Mouse (Mus musculus): Measurements from ENCODE around the gene Fam19a3. TPM values are rescaled to one million over a fixed set of nuclear protein-coding genes. Genes with fewer than 3 reads are reported as not detected.
"Not testable (repeated sequence)": the region's sequence is repeated elsewhere in the genome, so short reads cannot be mapped to it uniquely, and the experiment has no call there.

Gene Fam19a3
- total and polyA plus RNA-seq, 2 experiments from 2014 or later: 0.21 TPM; not detected in 1

- H3K9me3 ChIP-seq (ENCODE audit: low read length): no peaks in the 10 kb centered on the region
- ATAC-seq: no peak
- TF ChIP-seq CTCF (IDR thresholded peaks at IDR 0.05; ENCODE audit: low read depth): no peak
These were observed 34.5 kb upstream of the Fam19a3 start for GRCm38 (mm10) chr3:104816130-104816529.

DNA sequence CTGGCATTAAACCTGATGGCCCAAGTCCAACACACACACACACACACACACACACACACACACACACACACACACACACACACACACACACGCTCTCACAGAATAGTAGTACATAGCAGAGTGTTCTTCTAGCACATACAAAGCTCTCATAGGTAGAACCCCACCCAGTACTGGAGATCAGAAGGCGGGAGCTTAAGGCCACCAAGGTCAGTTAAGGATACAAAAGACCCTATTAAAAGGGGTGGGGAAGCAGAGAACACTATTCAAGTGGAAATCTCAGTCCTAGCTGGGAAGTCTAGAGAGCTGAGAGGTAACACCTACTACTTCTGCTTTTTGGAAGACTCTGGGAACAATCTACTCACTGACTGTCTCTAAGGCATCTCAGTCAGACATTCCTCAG is 33.7 kb upstream of the Fam19a3 start:
- Histone ChIP-seq H3K36me3 (ENCODE audit: insufficient read depth, low read length) (no peaks in the 10 kb centered on the region), H3K27ac (no peak overlapping the region), H3K9ac (replicated peaks; ENCODE audit: low read length) (no peak overlapping the region), H3K9me3 (ENCODE audit: low read length) (no peaks in the 10 kb centered on the region), H3K4me1 (ENCODE audit: insufficient read depth, low read length) (no peaks in the 10 kb centered on the region), H3K4me2 (ENCODE audit: low read depth, low read length) (no peak overlapping the region), H3K27me3 (ENCODE audit: insufficient read depth, low read length) (no peaks in the 10 kb centered on the region), H3K4me3 (ENCODE audit: low read length) (no peak overlapping the region)
- no peak for TF ChIP-seq CTCF (IDR thresholded peaks at IDR 0.05; ENCODE audit: low read depth)
- 80% methylated on average over 2 of the region's 2 CpGs for WGBS
- DNase-seq (ENCODE audit: low spot score): no peak
- ATAC-seq: no peak

More at GRCm38 (mm10) chr3:104816130-104816529, 34.5 kb upstream of the Fam19a3 start:
- H3K27ac ChIP-seq: no peak overlapping the region
- no peaks in the 10 kb centered on the region for H3K27me3 ChIP-seq (ENCODE audit: insufficient read depth, low read length)
- WGBS: 93% methylated on average over 7 of the region's 7 CpGs
- no peak overlapping the region for H3K4me2 ChIP-seq (ENCODE audit: low read depth, low read length)
- no peak for DNase-seq (ENCODE audit: low spot score)
- H3K4me3 ChIP-seq (ENCODE audit: low read length): no peak overlapping the region
- H3K4me1 ChIP-seq (ENCODE audit: insufficient read depth, low read length): no peaks in the 10 kb centered on the region
- H3K36me3 ChIP-seq (ENCODE audit: insufficient read depth, low read length): no peaks in the 10 kb centered on the region
- H3K9ac ChIP-seq (replicated peaks; ENCODE audit: low read length): no peak overlapping the region

DNA sequence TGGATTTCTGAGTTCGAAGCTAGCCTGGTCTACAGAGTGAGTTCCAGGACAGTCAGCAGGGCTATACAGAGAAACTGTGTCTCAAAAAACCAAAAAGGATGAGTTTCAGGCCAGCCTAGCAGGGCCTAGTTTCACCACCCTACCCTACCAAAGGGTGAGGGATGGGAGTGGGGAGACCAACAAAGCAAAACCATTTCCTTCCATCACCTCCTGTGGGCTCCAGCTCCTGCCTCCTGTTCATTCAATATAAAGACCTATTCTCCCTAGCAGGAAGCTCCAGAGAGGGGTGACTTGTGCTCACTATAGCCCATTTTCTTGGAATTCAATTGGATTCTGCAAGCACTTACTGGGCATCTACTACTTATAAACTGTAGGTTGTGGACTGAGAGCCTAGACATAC is 33.1 kb upstream of the Fam19a3 start:
- no peaks in the 10 kb centered on the region for H3K27me3 ChIP-seq (ENCODE audit: insufficient read depth, low read length)
- no peaks in the 10 kb centered on the region for H3K36me3 ChIP-seq (ENCODE audit: insufficient read depth, low read length)
- H3K4me2 ChIP-seq (ENCODE audit: low read depth, low read length): no peak overlapping the region
- ATAC-seq (no peak), DNase-seq (ENCODE audit: low spot score) (no peak)
- no peaks in the 10 kb centered on the region for H3K9me3 ChIP-seq (ENCODE audit: low read length)
- no peaks in the 10 kb centered on the region for H3K4me1 ChIP-seq (ENCODE audit: insufficient read depth, low read length)
- WGBS: 90% methylated on average over 1 of the region's 1 CpGs
- no peak for TF ChIP-seq CTCF (IDR thresholded peaks at IDR 0.05; ENCODE audit: low read depth)
- H3K27ac ChIP-seq: no peak overlapping the region
- H3K4me3 ChIP-seq (ENCODE audit: low read length): no peak overlapping the region
- no peak overlapping the region for H3K9ac ChIP-seq (replicated peaks; ENCODE audit: low read length)

DNA sequence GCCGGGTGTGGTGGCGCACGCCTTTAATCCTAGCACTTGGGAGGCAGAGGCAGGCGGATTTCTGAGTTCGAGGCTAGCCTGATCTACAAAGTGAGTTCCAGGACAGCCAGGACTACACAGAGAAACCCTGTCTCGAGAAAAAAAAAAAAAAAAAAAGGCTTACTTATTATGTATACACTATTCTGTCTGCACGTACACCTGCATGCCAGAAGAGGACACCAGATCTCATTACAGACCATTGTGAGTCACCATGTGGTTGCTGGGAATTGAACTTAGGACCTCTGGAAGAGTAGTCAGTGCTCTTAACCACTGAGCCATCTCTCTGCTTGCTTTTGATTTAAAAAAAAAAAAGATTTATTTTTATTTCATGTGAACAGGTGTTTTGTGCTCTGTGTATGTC is 31.6 kb upstream of the Fam19a3 start:
- not testable (repeated sequence) for H3K4me3 ChIP-seq (ENCODE audit: low read length); ATAC-seq; H3K27me3 ChIP-seq (ENCODE audit: insufficient read depth, low read length); H3K9me3 ChIP-seq (ENCODE audit: low read length); H3K36me3 ChIP-seq (ENCODE audit: insufficient read depth, low read length); H3K27ac ChIP-seq; H3K9ac ChIP-seq (replicated peaks; ENCODE audit: low read length); H3K4me2 ChIP-seq (ENCODE audit: low read depth, low read length); H3K4me1 ChIP-seq (ENCODE audit: insufficient read depth, low read length); DNase-seq (ENCODE audit: low spot score)
- WGBS: 93% methylated on average over 7 of the region's 7 CpGs

DNA sequence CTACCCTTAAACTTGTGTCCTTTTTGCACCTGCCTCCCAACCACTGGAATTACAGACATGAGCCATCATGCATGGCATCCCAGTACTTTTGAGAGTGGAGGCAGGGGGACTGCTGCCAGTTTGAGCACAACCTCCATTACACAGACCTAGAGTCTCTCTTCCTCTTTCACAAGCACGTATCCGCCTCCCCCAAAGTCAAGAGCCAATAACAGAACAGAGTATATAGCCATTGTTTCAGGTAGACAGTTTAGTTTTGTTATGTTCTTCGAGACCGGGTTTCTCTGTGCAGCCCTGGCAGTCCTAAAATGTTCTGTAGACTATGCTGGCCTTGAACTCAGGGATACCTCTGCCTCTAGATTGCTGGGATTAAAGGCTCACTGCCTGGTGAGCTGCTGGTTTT is 30.6 kb upstream of the Fam19a3 start:
- H3K4me1 ChIP-seq (ENCODE audit: insufficient read depth, low read length): no peaks in the 10 kb centered on the region
- H3K4me2 ChIP-seq (ENCODE audit: low read depth, low read length): no peak overlapping the region
- no peaks in the 10 kb centered on the region for H3K27me3 ChIP-seq (ENCODE audit: insufficient read depth, low read length)
- no peak overlapping the region for H3K9ac ChIP-seq (replicated peaks; ENCODE audit: low read length)
- H3K4me3 ChIP-seq (ENCODE audit: low read length): no peak overlapping the region
- H3K27ac ChIP-seq: no peak overlapping the region
- no peaks in the 10 kb centered on the region for H3K36me3 ChIP-seq (ENCODE audit: insufficient read depth, low read length)
- ATAC-seq (no peak), DNase-seq (ENCODE audit: low spot score) (no peak)
- WGBS: 85% methylated on average over 4 of the region's 4 CpGs
- no peaks in the 10 kb centered on the region for H3K9me3 ChIP-seq (ENCODE audit: low read length)
- TF ChIP-seq CTCF (IDR thresholded peaks at IDR 0.05; ENCODE audit: low read depth): no peak

GRCm38 (mm10) chr3:104811752-104812151 is 30.1 kb upstream of the Fam19a3 start:
- Histone ChIP-seq H3K27me3 (ENCODE audit: insufficient read depth, low read length) (no peaks in the 10 kb centered on the region), H3K36me3 (ENCODE audit: insufficient read depth, low read length) (no peaks in the 10 kb centered on the region), H3K4me2 (ENCODE audit: low read depth, low read length) (no peak overlapping the region), H3K9me3 (ENCODE audit: low read length) (no peaks in the 10 kb centered on the region), H3K4me3 (ENCODE audit: low read length) (no peak overlapping the region), H3K27ac (no peak overlapping the region), H3K9ac (replicated peaks; ENCODE audit: low read length) (no peak overlapping the region), H3K4me1 (ENCODE audit: insufficient read depth, low read length) (no peaks in the 10 kb centered on the region)
- no peak for ATAC-seq
- WGBS: 37% methylated on average over 3 of the region's 3 CpGs
- no peak for DNase-seq (ENCODE audit: low spot score)
- TF ChIP-seq CTCF (IDR thresholded peaks at IDR 0.05; ENCODE audit: low read depth): no peak

DNA sequence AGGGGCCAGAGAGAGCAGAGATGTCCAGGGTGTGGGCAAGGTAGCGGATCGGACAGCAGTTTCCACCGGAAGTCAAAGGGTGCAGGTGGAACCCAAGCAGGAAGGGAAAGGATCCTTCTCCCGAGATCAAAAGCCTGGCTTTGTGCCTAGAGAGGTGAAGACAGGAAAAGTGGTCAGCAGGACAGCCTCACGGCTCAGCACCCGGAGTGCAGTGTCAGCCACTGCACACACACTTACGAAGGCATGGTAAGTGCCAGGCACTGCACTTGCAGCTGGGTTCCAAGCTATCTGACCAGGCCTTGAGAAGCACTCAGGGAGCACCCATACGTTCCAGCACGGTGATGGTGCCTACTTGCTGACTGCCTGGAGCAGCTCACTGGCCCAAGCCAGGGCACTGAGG is 23.9 kb upstream of the Fam19a3 start:
- DNase-seq (ENCODE audit: low spot score) (no peak), ATAC-seq (no peak)

More for the DNA sequence above, 23.9 kb upstream of the Fam19a3 start:
- no peaks in the 10 kb centered on the region for H3K4me1 ChIP-seq (ENCODE audit: insufficient read depth, low read length)
- no peak overlapping the region for H3K27ac ChIP-seq
- no peak overlapping the region for H3K9ac ChIP-seq (replicated peaks; ENCODE audit: low read length)
- no peak overlapping the region for H3K4me2 ChIP-seq (ENCODE audit: low read depth, low read length)
- no peaks in the 10 kb centered on the region for H3K9me3 ChIP-seq (ENCODE audit: low read length)
- H3K36me3 ChIP-seq (ENCODE audit: insufficient read depth, low read length): no peaks in the 10 kb centered on the region
- no peaks in the 10 kb centered on the region for H3K27me3 ChIP-seq (ENCODE audit: insufficient read depth, low read length)
- no peak overlapping the region for H3K4me3 ChIP-seq (ENCODE audit: low read length)
- TF ChIP-seq CTCF (IDR thresholded peaks at IDR 0.05; ENCODE audit: low read depth): no peak
- WGBS: 82% methylated on average over 9 of the region's 9 CpGs
